Mouse (Mus musculus) kidney, postnatal 4 days (tissue): ENCODE measurements at regions not wholly inside any gene's neighbourhood (a gene's known extent, or its start where the extent isn't known, plus 50 kb on each side); places are given as distances from the start of the nearest gene placed in this dataset.
A peak's percentile ranks its signal among the peaks of the same experiment; 100 is the strongest.

ENCODE experiments used
- DNase-seq, 2 experiments: peaks; one replicate each; pipeline ENCODE4 v3.0.0; 2021; ENCODE audit warnings: mixed read lengths in 2 of 2

GRCm38 (mm10) chr10:65845096-65845624 is 1250.8 kb upstream of the Jmjd1c start:
- DNase-seq, result peak; percentile 0 to 1

- DNase-seq, result no peak
Measured at GRCm38 (mm10) chr10:65846136-65846535, 1249.8 kb upstream of the Jmjd1c start.

GRCm38 (mm10) chr10:65847622-65848021 is 1248.3 kb upstream of the Jmjd1c start:
- no peak for DNase-seq

GRCm38 (mm10) chr10:65889881-65890280 is 1206.0 kb upstream of the Jmjd1c start:
- no peak for DNase-seq

GRCm38 (mm10) chr10:65907571-65907970 is 1188.4 kb upstream of the Jmjd1c start:
- DNase-seq, result no peak

GRCm38 (mm10) chr10:65912518-65912917 is 1183.4 kb upstream of the Jmjd1c start:
- no peak for DNase-seq

- no peak for DNase-seq
Measured at GRCm38 (mm10) chr10:65932077-65932476, 1163.8 kb upstream of the Jmjd1c start.

GRCm38 (mm10) chr10:65948587-65948986 is 1147.3 kb upstream of the Jmjd1c start:
- DNase-seq, result no peak

GRCm38 (mm10) chr10:65962441-65962840 is 1133.5 kb upstream of the Jmjd1c start:
- DNase-seq, result no peak

- no peak for DNase-seq
Measured at GRCm38 (mm10) chr10:65969770-65970169, 1126.2 kb upstream of the Jmjd1c start.
